Mouse (Mus musculus): Measurements from ENCODE around the gene Ror2.
"Not testable (repeated sequence)": the region's sequence is repeated elsewhere in the genome, so short reads cannot be mapped to it uniquely, and the experiment has no call there.

The Ror2 gene

DNA sequence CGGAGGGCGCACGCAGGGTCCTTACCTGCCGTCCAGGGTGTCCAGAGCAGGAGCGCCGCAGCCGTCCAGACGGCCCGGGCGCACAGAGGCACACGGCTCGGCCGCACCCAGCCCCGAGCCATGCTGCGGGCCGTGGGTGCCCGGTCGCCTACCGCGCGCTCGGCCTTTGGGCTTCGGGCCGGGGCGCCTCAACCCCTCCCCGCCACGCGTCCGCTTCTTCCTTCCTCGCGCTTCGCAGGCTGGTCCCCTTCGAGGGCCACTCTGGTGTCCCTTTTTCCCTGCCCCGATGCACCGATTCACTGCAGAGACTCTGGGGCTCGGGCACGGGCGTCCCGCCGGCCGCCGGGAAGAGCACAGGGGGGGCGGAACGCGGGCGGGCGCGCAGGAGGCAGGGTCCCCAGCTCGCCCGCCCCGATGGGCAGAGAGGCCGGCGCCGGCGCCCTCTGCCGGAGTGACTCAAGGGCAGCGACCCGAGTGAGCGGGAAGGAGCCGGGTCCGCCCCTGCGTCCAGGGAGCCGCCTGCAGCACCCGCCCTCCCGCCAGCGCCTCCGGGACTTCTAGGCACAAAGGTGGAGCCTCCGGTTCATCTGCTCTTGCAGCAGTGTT lies at the start of gene Ror2:
Gene Ror2, minus strand, starts transcription at position 369 of the 606 bp plus-strand sequence.
- DNase-seq (ENCODE audit: extremely low spot score, low read depth, low spot score), result no peak

DNA sequence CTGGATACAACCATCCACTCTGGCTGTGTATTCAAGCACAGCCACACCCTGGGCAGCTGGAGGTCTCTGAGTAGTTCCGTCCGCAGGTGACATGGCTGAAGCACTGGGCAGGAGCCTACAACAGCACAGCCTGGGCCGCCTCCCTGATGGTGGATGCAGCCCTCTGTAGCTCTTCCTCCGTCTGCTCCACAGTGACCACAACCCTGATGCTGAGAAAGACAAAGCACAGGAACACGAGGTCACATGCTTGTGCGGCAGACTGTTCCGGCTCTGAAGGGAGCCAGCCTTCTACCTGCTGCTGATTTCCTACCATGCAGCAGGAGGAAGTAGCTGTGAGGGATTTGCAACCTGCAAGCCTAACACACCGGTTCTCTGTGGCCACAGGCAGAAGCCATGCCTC lies 47.8 kb upstream of the Ror2 start:
- no peak for DNase-seq (ENCODE audit: extremely low spot score, low read depth, low spot score)

DNA sequence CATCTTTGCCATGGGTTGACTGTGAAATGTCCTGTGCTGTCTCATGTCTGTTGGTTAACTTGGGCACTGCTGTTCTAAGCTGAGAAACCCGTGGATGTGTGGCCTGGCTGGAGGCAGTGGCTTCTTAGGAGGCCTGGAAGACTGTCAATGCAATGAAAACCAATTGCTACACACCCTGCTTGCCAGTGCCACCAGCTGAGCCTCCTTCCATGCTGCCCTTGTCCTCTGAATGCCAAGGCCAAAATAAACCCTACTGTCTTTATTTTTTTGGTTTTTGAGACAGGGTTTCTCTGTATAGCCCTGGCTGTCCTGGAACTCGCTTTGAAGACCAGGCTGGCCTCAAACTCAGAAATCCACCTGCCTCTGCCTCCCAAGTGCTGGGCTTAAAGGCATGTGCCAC lies 44.3 kb upstream of the Ror2 start:
- no peak for DNase-seq (ENCODE audit: extremely low spot score, low read depth, low spot score)

DNA sequence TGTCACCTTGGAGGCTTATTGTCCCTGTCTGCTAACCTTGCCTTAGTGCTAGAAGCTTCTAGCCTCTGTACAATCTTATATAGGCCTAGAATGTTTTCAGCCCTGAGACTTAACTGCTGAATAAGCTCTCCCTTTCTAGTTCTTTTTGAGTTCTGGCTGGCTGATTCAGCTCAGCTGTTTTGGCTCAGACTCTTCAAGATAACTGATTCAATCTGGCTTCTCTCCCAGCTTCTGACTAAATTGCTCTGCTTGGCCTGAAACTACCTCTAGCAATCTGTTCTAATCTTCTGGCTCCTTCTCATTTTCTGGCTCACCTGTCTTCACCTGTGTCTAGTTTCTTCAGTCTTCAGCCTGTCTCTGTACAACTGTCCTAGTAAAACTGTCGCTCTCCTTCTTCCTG lies 39.6 kb upstream of the Ror2 start:
- DNase-seq (ENCODE audit: extremely low spot score, low read depth, low spot score), result no peak

DNA sequence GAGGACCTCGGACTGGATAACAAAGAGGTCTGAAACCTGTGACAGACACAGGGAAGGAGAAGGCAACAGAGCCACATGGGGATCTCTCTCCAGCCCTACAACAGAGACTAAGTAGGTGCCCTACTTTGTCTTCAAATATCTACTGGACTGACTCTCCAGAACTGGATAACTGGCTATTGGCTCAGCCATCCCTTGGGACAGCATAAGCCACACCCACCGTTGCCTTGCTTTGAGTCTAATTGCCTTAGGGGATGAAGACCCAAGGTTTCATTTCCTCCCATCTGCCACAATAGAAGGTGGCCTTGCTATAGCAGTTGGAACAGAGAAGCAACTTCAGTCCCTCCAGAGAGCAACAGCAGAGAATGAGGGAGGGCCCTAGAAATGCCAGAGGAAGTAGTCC lies 37.7 kb upstream of the Ror2 start:
- DNase-seq (ENCODE audit: extremely low spot score, low read depth, low spot score), result no peak

DNA sequence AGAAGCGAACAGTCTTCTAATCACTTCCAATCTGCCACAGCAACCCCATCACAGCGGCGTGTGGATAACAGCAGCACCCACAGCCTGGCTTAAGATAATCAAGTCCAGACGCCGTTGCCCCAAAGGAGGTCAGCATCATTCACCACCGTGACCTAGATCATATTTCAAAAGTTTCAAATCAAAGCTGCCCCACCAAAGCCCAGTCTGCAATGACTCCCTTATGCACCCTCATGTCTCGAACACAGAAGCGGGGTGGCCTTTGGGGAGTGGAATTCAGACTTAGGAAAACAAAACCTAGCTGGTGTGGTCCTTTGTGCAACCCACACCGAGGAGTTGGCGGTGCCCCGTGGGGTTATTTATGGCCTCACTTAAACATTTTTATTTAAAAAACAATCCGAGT lies 35.0 kb upstream of the Ror2 start:
- DNase-seq (ENCODE audit: extremely low spot score, low read depth, low spot score), result peak; percentile 53

DNA sequence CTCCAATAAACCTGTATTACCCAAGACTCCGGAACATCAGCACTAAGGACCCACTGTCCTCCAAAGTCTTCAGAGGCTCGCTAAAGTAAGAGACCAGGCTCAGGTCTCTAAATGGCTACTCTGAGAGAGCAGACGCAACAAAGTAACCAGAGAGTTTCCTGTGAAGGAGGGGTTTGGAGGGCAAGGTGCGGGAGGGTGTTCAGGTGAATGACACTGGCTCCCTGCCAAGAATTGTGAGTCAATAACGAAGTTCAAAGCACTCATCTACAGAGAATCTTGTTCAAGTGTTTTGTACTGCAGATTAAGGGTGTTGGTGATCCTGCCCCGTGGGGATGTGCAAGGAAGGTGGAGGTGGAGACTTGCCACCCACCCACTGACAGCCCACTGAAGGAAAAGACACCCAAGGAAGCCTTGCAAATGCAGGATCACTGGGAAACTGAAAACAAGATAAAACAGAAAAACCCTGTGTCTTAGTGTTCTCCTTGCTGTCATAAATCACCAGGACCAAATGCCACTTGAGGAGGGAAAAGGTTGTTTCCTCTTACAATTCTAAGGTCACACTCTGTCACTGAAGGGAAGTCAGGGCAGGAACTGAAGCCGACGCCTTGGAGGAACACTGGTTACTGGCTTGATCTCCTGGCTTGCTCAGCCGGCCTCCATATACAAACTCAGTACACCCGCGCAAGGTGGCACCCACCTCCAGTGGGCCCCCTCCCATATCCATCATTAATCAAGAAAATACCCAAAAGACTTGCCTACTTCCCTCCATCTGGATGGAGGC lies 30.8 kb upstream of the Ror2 start:
- no peak for DNase-seq (ENCODE audit: extremely low spot score, low read depth, low spot score)

DNA sequence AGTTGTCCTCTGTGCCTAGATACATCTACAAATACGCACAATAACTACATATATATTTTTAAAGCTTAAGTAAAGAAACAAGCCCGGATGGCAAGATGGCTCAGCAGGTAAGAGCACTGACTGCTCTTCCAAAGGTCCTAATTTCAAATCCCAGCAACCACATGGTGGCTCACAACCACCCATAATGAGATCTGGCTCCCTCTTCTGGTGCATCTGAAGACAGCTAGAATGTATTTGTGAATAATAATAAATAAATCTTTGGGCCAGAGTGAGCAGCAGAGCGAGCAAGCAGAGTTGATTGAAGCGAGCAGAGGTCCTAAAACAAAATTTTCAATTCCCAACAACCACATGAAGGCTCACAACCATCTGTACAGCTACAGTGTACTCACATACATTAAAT lies 29.8 kb upstream of the Ror2 start:
- DNase-seq (ENCODE audit: extremely low spot score, low read depth, low spot score), result not testable (repeated sequence)

DNA sequence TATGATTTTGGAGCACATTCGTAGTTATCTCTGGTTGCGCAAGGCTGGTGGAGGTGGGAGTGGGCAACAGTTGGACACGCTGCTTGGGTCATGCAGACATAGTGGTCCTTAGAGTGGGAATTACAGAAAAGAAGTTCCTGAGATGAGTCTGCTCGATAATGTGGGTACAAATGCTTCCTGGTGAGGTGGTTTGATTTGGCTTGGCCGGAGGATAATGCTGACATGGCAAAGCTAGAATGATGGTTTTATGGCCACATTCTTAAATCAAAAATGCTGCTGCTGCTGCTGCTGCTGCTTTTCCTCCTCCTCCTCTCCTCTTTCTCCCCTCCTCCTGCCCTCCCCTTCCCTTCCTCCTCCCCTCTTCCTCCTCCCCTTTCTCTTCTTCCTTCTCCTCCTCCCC lies 24.5 kb upstream of the Ror2 start:
- no peak for DNase-seq (ENCODE audit: extremely low spot score, low read depth, low spot score)

DNA sequence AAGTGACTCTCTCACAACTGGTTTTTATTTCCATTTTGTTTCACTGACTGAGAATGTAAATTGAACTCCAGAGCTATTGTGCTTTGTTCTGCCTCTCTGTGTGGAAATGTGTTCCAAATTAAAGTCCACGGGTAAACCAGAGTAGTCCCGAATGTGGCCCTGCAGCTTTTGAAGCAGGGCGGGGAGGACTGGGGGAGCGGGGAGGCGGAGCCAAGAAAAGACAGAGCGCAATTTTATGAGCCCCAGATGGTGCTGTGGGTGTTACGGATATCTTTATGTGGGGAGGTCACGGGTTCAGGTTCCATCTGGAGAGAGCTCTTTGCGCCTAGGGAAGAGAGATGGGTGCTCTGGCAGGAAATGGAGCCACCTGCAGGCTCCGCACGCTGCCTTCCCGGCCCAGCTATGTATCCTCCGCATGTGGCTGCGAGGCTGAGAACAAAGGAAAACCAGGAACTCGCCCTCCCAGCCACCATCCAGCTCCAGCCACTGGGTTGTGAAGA lies 23.8 kb upstream of the Ror2 start:
- peak; percentile 93 for DNase-seq (ENCODE audit: extremely low spot score, low read depth, low spot score)

DNA sequence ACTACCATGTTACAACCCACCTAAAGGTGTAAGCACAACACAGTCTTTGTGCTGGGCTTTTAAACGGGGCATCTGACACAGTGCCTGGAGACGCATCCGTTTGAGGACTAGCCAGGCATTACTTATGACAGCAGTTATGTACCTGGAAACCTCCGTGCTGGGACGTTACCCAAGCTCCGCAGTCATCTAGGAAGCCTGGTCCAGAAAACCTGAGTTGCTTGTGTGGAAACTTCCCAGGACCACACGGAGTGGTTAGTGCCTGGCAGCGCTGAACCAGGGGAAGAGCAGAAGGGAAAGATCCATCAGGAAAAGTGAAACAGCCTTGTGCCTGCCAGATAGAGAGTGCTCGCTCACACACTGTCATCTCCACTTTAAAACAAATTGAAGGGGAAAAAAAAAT lies 23.2 kb upstream of the Ror2 start:
- no peak for DNase-seq (ENCODE audit: extremely low spot score, low read depth, low spot score)

DNA sequence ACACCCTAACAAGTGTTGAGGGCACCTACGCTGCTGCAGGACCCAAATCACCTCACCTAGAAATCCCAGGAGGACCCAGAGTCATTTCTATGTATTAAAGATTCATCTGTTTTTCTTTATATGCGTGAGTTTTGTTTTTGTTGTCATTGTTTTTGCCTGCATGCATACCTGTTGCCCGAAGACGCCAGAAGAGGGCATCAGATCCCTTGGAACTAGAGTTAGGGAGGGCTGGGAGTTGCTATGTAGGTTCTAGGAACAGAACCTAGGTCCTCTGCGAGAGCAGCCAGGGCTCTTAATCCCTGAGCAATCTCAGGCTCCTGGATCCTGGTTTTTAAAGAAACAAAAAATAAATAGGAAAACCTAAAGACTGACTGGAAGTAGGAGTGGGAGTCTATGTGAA lies 20.9 kb upstream of the Ror2 start:
- DNase-seq (ENCODE audit: extremely low spot score, low read depth, low spot score), result no peak

DNA sequence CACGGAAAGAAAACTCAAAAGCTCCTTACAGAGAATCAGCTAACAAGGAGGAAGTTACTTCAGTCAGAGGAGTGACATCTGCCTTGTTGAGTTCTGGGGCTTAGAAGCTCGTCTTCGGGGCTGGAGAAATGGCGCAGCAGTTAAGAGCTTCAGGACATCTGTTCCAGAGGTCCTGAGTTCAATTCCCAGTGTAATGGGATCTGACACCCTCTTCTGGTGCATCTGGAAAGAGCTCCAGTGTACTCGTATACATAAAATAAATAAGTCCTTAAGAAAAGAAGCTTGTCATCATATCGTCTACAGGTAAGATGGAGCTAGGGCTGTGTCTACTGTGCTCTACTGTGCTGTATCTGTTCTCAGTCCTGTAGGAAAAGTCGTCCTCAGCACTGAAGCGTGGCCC lies 19.3 kb upstream of the Ror2 start:
- DNase-seq (ENCODE audit: extremely low spot score, low read depth, low spot score), result no peak

DNA sequence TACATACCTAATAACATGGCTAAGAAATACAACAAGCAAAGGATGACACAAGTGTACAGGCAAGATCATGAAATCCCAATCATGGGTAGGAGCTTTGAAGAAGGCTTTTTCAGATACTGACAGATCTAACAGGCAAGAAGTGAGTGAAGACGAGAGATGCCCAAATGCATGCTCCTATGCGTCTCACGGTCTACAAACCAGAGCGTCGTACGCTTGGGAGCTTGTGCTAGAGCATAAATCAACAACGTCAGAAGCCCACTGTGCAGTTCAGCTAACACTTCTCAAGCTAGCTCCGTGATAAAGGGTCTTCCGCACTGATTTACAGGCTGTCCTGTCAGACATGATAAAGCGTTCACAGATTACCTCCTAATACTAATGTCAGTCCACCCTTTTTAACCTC lies 16.8 kb upstream of the Ror2 start:
- DNase-seq (ENCODE audit: extremely low spot score, low read depth, low spot score), result no peak

DNA sequence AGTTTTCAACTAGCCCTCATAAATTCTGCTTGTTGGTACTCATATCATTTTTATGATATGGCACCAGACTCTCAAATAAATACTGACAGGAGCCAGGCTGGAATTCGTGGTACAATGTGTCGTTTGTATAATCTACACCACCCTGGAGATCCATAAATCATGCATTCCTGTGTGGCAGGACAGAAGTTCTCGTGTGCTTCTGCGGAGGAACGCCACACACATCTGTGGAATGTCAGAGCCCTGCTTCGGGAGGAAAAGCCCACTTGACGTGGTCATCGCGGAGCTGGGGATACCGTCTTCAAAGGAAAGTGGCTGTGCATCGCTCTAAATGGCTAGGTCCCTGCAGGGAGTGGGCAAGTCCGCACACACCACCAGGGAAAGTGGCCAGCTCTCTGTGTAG lies 7.1 kb upstream of the Ror2 start:
- DNase-seq (ENCODE audit: extremely low spot score, low read depth, low spot score), result peak; percentile 77

DNA sequence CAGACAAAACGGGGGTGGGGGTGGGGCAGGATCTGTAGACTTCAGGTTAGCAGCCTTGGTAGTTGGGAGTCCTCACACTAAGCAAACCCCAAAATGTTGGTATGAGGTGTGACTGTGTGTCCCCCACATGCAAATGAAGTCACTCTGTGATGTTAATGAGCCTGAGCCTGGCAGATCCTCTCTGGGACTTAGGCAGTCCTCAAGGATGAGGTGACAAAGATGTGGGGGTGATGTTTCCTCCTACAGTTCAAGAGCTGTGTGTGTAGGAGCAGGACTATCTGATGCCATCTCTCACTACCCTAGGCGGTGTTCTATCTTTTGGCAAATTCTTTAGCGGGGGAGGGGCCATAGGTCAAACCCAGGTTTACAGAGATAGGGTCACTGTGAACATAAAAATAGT lies 6.3 kb upstream of the Ror2 start:
- no peak for DNase-seq (ENCODE audit: extremely low spot score, low read depth, low spot score)

DNA sequence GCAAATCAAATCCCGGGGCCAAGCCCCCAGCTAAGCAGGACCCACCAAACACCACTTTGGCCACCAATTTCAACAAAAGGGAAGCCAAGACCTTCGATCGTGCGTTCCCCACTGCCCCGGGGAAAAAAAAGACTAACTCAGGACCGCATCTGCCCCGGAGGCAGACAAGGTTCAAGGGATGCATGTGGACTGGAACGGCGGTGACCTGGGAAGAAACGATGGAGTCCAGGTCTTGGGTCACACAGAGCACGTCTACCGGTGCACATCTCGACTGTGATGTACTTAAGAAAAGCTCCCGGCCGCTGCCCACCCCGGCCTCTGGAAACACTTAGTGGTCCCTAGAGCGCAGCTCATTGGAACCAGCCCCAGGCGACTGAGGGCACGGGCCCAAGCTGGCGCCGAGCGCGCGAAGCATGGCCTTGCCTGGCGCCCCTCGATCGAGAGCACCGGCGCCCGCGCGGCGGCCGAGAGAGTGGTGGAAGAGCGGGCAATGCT lies 616 bp downstream of the Ror2 start:
- DNase-seq (ENCODE audit: extremely low spot score, low read depth, low spot score), result no peak

DNA sequence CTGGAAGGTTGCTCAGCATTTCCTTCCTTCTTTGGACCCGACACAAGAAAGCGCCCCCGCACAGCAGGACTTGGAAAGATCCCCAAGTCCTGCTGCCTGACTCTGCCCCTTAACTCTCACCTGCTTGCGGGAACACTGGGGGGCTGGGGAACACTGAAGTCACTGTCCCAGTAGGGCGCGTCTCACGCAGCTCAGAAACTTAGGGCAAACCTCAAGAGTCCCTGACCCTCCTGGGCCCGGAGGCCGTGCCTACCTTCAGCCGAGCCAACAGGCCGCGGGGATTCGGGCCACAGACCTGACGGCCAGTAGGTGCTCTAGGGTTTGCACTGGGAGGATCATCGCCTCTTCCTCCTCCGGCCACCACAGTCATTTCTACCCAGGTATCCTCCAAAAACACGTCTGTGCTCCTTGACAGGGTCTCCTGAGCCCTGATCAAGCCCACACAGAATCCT lies 1.2 kb downstream of the Ror2 start:
- DNase-seq (ENCODE audit: extremely low spot score, low read depth, low spot score), result no peak

DNA sequence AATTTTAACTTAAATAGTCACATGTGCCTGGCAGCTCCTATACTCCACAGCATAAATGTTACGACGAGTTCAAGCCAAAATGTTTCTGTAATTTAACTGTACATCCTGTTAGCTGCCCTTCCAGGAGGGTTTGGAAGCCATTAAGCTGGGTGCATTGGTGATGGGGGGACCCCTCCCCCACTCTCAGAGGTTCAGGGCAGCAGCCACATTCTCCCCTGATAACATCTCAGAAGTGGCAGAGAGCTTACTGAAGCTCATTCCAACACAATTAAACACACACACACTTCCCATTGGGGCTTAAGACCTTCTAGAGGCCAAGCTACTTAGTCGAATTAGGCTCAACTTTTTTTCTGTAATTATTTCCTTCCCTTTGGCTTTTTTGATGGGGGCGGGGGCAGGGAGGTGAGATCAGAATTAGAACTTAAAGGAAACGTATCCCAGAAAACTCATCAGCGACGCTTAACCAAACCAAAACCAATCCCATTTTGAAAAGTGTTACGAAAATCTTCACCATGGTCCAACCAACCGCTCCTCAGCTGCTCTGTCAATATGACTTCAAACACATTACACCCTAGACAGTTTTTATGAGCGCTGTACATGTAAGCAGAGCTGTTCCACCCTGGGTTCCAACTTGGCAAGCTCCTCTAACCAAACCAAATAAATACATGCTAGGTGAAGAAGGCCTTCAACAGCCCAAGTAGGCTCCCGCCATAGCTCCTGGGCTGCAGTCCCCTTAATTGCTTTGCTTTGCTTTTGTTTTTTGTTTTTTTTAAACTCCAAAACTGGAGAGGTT lies 4.1 kb downstream of the Ror2 start:
- no peak for DNase-seq (ENCODE audit: extremely low spot score, low read depth, low spot score)

DNA sequence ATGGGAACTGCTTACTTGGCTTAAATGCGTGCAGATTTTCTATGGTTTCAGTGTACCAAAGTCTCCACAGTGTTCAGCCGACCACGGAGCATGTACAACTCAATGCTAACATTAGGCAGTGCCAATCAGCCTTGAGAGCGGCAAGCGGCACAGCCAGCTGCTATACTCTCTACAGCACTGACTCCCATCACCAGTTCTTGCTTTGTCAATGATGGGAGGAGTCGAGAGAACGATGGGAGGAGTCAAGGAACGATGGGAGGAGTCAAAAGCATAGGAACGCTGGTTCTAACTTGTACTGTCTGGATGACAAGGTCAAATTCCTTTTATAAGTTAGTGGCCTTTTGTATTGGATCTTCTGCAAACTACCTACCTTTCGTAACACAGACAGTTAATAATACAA lies 7.0 kb downstream of the Ror2 start:
- DNase-seq (ENCODE audit: extremely low spot score, low read depth, low spot score), result no peak

DNA sequence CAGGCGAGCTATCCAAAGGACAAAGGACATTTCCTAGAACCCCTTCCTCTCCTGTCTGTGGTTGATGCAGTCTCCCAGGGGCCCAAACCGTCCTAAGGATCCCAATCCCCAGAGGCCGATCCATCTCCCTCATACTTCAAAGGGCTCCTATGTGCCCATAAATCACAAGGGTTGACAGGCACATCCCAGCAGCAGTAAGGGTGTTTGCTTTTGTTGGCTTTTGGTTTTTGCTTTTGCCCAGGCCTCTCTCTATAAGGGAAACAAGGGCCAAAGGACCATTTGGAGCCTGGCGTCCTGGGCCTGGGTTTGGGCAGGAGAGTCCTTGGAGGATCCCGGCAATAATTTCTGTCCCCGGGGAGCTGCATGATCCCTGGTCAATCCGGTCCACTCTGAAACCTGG lies 9.5 kb downstream of the Ror2 start:
- no peak for DNase-seq (ENCODE audit: extremely low spot score, low read depth, low spot score)

DNA sequence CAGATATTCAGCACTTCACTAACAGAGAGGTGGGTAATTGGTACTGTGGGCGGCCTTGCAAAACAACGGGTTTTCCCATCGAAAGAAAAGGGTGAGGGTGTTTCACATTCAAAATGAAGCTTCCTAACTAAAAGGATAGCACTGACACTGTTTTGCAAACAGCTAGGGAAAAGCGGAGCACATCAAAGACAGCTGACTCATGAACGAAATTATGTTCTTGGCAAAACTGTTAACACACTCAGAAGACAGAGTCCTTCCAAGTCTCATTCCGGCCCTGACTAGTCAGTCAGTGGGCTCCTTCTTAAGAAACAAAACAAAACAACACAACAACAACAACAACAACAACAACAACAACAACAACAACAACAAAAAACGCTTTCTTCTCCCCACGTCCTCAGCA lies 10.1 kb downstream of the Ror2 start:
- no peak for DNase-seq (ENCODE audit: extremely low spot score, low read depth, low spot score)

Measured in hindlimb bud, embryonic 11.5 days (tissue).